Mouse (Mus musculus): ENCODE results near the gene Hesx1.

DNA sequence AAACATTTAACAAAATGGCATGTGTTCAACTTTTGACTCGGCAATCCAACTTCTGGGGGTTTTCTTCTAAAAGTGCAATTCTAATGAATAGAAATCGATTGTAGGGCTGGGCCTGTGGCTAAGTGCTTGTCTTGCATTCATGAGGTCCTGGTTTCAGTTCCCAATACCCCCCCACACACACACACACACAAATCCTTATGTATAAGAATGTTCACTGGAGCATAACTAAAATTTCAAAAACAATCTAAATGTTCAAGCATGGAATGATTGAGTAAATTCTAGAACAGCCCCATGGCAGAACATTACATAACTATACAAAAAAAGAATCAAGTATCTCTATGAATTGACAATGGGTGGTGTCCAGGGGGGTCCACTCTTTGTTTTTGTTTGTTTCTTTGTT is 23.7 kb downstream of the Hesx1 start:
- TF ChIP-seq TAL1 (conservative IDR thresholded peaks at IDR 0.05; ENCODE audit: low read depth, low read length) (no peak), GATA1 (IDR thresholded peaks at IDR 0.05; ENCODE audit: borderline replicate concordance, low read length) (no peak), CTCF (IDR thresholded peaks at IDR 0.05; ENCODE audit: low read depth, low read length) (no peak), POLR2AphosphoS5 (IDR thresholded peaks at IDR 0.05; ENCODE audit: insufficient replicate concordance, low read depth, low read length) (no peak)
